Mouse (Mus musculus): ENCODE measurements around the gene Slc25a40. TPM values are rescaled to one million over a fixed set of nuclear protein-coding genes. Genes with fewer than 3 reads are reported as not detected.

Gene Slc25a40
- total and polyA plus RNA-seq, 3 experiments, result 7.0 to 11.1 (median 10.2) TPM

DNA sequence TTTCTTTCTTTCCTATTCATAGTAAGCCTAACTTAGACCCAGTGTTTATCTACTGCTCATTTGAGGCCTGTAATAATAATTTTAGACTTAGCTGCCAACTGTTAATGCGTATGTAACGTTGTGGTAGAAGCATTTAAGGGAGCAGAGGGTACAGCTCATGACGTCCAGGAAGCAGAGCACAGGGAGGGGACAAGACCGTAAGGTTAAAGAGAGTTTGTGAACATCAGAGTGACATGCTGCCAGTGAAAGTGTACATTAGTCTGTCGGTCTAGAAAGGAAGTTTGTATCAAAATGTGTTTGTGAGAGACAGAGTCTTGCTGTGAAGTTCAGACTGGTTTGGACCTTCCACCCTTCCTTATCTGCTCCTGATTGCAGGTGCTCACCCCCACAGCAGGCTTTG is 3.2 kb downstream of the Slc25a40 start:
- in situ Hi-C loops (cut with MboI; ENCODE audit: low pct_ligation_motif_present, low pct_unique_long_range_greater_than_20kb, low sequenced_read_pairs) (no loop called here), dilution Hi-C loops (cut with MboI; ENCODE audit: extremely low pct_ligation_motif_present, extremely low pct_unique_long_range_greater_than_20kb, low sequenced_read_pairs) (no loop called here)
- Histone ChIP-seq H3K4me1 (ENCODE audit: control insufficient read depth in 1 of 2, insufficient read depth in 2 of 2) (peaks cover 6 to 19% of the 10 kb centered on the region in 2 experiments), H3K9ac (ENCODE audit: insufficient read depth, low read depth) (no peak overlapping the region), H3K27ac (ENCODE audit: insufficient read depth, low read depth) (no peak overlapping the region), H3K4me3 (replicated peaks in 1 of 3; ENCODE audit: low read depth in 2 of 3, low read length in 2 of 3, poor library complexity in 1 of 3) (no peak overlapping the region), H3K4me2 (ENCODE audit: insufficient read depth, low read depth, poor library complexity, severe bottlenecking) (no peak overlapping the region), H3K36me3 (replicated peaks in 1 of 2; ENCODE audit: control insufficient read depth in 1 of 2, insufficient read depth in 1 of 2, low read length in 1 of 2) (peaks cover 2 to 21% of the 10 kb centered on the region in 2 experiments), H3K9me3 (replicated peaks; ENCODE audit: low read length) (no peaks in the 10 kb centered on the region), H3K27me3 (replicated peaks) (no peaks in the 10 kb centered on the region), H3K79me2 (replicated peaks; ENCODE audit: control insufficient read depth, extremely low read depth, insufficient read depth, poor library complexity, severe bottlenecking) (peaks cover 30% of the 10 kb centered on the region)
- no peak for DNase-seq (ENCODE audit: extremely low read depth)
- TF ChIP-seq IRF4 (IDR thresholded peaks at IDR 0.05; ENCODE audit: low read depth, low read length), result no peak

DNA sequence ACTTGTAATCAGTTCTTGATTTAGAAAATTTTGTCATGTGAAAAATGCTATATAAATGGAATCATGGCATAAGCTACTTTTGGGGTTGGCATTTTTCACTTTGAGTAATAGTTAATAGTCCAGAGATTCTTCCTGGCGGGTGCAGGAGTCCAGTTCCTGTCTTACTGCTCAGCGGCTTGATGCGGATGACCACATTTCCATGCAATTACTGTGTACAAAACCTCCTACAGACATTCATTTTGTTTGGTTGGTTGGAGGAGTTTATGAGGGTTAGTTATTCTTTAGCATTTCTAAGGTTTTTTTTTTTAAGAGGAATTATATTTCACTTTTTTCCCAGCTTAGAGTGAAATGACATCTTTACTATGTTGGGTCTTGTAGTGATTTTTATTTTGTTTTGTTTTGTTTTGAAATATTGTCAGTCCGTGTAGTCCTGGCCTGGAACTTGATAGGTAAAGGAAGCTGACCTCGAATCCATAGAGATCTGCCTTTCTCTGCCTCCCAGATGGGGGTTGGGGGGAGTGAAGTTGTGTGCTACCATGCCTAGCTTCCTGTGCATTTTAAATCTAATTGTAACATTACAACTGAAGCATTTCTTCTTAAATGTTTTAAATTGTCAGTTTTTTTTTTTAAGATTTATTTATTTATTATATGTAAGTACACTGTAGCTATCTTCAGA is 15.0 kb downstream of the Slc25a40 start:
- no peaks in the 10 kb centered on the region for H3K4me1 ChIP-seq (ENCODE audit: control insufficient read depth in 1 of 2, insufficient read depth in 2 of 2)
- no peak overlapping the region for H3K4me2 ChIP-seq (ENCODE audit: insufficient read depth, low read depth, poor library complexity, severe bottlenecking)
- no peak overlapping the region for H3K4me3 ChIP-seq (replicated peaks in 1 of 3; ENCODE audit: low read depth in 2 of 3, low read length in 2 of 3, poor library complexity in 1 of 3)
- peaks cover 5 to 34% of the 10 kb centered on the region in 2 experiments for H3K36me3 ChIP-seq (replicated peaks in 1 of 2; ENCODE audit: control insufficient read depth in 1 of 2, insufficient read depth in 1 of 2, low read length in 1 of 2)
- no peak for DNase-seq (ENCODE audit: extremely low read depth)
- no peaks in the 10 kb centered on the region for H3K79me2 ChIP-seq (replicated peaks; ENCODE audit: control insufficient read depth, extremely low read depth, insufficient read depth, poor library complexity, severe bottlenecking)
- no peaks in the 10 kb centered on the region for H3K9me3 ChIP-seq (replicated peaks; ENCODE audit: low read length)
- dilution Hi-C loops (cut with MboI; ENCODE audit: extremely low pct_ligation_motif_present, extremely low pct_unique_long_range_greater_than_20kb, low sequenced_read_pairs) (no loop called here), in situ Hi-C loops (cut with MboI; ENCODE audit: low pct_ligation_motif_present, low pct_unique_long_range_greater_than_20kb, low sequenced_read_pairs) (no loop called here)
- no peak overlapping the region for H3K27ac ChIP-seq (ENCODE audit: insufficient read depth, low read depth)
- H3K27me3 ChIP-seq (replicated peaks), result no peaks in the 10 kb centered on the region
- no peak overlapping the region for H3K9ac ChIP-seq (ENCODE audit: insufficient read depth, low read depth)
- TF ChIP-seq HCFC1 (IDR thresholded peaks at IDR 0.05; ENCODE audit: low read depth, low read length) (no peak), USF1 (IDR thresholded peaks at IDR 0.05; ENCODE audit: low read depth, low read length) (no peak), EP300 (IDR thresholded peaks at IDR 0.05; ENCODE audit: low read length) (no peak), E2F4 (IDR thresholded peaks at IDR 0.05; ENCODE audit: insufficient replicate concordance, low read depth, low read length) (no peak), SMC3 (IDR thresholded peaks at IDR 0.05; ENCODE audit: low read depth, low read length) (no peak), JUN (IDR thresholded peaks at IDR 0.05; ENCODE audit: insufficient read depth, low read depth, low read length) (no peak), CHD2 (IDR thresholded peaks at IDR 0.05; ENCODE audit: low read length) (no peak), MYC (IDR thresholded peaks at IDR 0.05; ENCODE audit: low read depth, low read length) (no peak), USF2 (conservative IDR thresholded peaks at IDR 0.05; ENCODE audit: low read depth, low read length) (no peak), RAD21 (IDR thresholded peaks at IDR 0.05; ENCODE audit: low read depth, low read length) (no peak), ELF1 (IDR thresholded peaks at IDR 0.05; ENCODE audit: low read depth, low read length) (no peak), POLR2A (IDR thresholded peaks at IDR 0.05; ENCODE audit: low read depth, low read length) (no peak), NELFE (IDR thresholded peaks at IDR 0.05; ENCODE audit: low read depth, low read length) (no peak), ETS1 (conservative IDR thresholded peaks at IDR 0.05; ENCODE audit: low read depth, low read length) (no peak), CHD1 (IDR thresholded peaks at IDR 0.05; ENCODE audit: low read depth, low read length) (no peak), KAT2A (IDR thresholded peaks at IDR 0.05; ENCODE audit: insufficient replicate concordance, low read length) (no peak)

Data from CH12.LX (cell line).